Mouse (Mus musculus) testis, adult 2 months (tissue): Measurements from ENCODE around the gene Adamts20. TPM values are rescaled to one million over a fixed set of nuclear protein-coding genes. Genes with fewer than 3 reads are reported as not detected.
A peak's percentile ranks its signal among the peaks of the same experiment; 100 is the strongest.

ENCODE experiments used
- H3K27ac ChIP-seq: fragments of 200-500 bp; 2 replicates; pipeline ENCODE4 v1.5.1; 2012; ENCODE audit warnings: low read depth, low read length; ENCODE audit not compliant: control insufficient read depth, insufficient read depth
- H3K27me3 ChIP-seq: fragments of 200-500 bp; 2 replicates; pipeline ENCODE4 v1.6.1; 2012; ENCODE audit warnings: mild to moderate bottlenecking, low read length, moderate library complexity; ENCODE audit not compliant: control insufficient read depth, insufficient read depth
- H3K36me3 ChIP-seq: fragments of 200-500 bp; 2 replicates; pipeline ENCODE4 v1.6.1; 2012; ENCODE audit warnings: mild to moderate bottlenecking, low read length; ENCODE audit not compliant: control insufficient read depth, insufficient read depth
- H3K4me1 ChIP-seq: fragments of 200-500 bp; 2 replicates; pipeline ENCODE4 v1.6.1; 2012; ENCODE audit warnings: low read length; ENCODE audit not compliant: control insufficient read depth, insufficient read depth
- H3K4me3 ChIP-seq: fragments of 200-500 bp; 2 replicates; pipeline ENCODE4 v1.5.1; 2012; ENCODE audit warnings: low read depth, mild to moderate bottlenecking, low read length, moderate library complexity, mixed read lengths; ENCODE audit not compliant: control insufficient read depth
- CTCF ChIP-seq: fragments of 200-500 bp; IDR thresholded peaks from 2 replicates; pipeline ENCODE4 v1.5.1; 2012; ENCODE audit warnings: low read depth, mild to moderate bottlenecking, inconsistent platforms, low read length, moderate library complexity; ENCODE audit not compliant: control insufficient read depth, insufficient read depth, insufficient replicate concordance
- POLR2A ChIP-seq: fragments of 200-500 bp; IDR thresholded peaks from 2 replicates; pipeline ENCODE4 v1.6.1; 2012; ENCODE audit warnings: low read depth, mild to moderate bottlenecking, inconsistent platforms, low read length, moderate library complexity; ENCODE audit not compliant: control insufficient read depth
- polyA plus RNA-seq: library from polyadenylated mRNA; depleted of rRNA; stranded (reverse); fragments of >200 nt; gene quantifications from 2 replicates; pipeline ENCODE4 v1.2.3, GENCODE M21; 2012; rRNA removed

Gene Adamts20
- polyA plus RNA-seq, 1 experiment: 1.5 TPM

GRCm38 (mm10) chr15:94238058-94238876, 227.0 kb downstream of the Adamts20 start:
- Histone ChIP-seq H3K36me3 (no peaks in the 10 kb centered on the region), H3K27ac (no peak overlapping the region), H3K4me1 (no peaks in the 10 kb centered on the region), H3K4me3 (no peak overlapping the region), H3K27me3 (no peaks in the 10 kb centered on the region)
- TF ChIP-seq CTCF: no peak
- TF ChIP-seq POLR2A: no peak

DNA sequence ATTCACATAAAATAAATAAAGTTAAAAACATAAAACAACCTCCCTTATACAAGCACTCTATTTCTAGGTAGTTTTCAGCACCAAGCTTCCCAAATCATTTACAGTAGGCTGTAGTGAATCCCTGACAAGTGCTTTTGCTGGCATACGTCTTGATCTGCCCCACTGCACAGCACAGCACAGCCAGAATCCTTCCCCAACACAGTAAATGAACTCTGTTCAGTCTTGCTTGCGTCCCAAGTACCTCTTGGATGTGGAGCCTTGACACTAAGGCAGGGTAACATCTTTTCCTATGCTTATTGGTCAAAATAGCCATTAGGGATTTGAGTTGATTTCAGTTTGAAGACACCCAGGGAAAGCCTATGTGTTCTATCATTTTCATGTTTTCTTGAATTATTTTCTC, 228.5 kb downstream of the Adamts20 start:
- H3K27ac ChIP-seq: no peak overlapping the region
- H3K36me3 ChIP-seq: no peaks in the 10 kb centered on the region
- no peaks in the 10 kb centered on the region for H3K4me1 ChIP-seq
- H3K27me3 ChIP-seq: no peaks in the 10 kb centered on the region
- TF ChIP-seq POLR2A: no peak
- no peak overlapping the region for H3K4me3 ChIP-seq

- TF ChIP-seq CTCF (no peak), POLR2A (no peak)
- H3K4me1 ChIP-seq: no peaks in the 10 kb centered on the region
- H3K27ac ChIP-seq: no peak overlapping the region
- H3K27me3 ChIP-seq: no peaks in the 10 kb centered on the region
- no peaks in the 10 kb centered on the region for H3K36me3 ChIP-seq
- H3K4me3 ChIP-seq: no peak overlapping the region
Observed at GRCm38 (mm10) chr15:94236121-94236520, 229.1 kb downstream of the Adamts20 start.

- Histone ChIP-seq H3K4me3 (no peak overlapping the region), H3K36me3 (no peaks in the 10 kb centered on the region), H3K27ac (no peak overlapping the region), H3K27me3 (no peaks in the 10 kb centered on the region), H3K4me1 (no peaks in the 10 kb centered on the region)
- TF ChIP-seq POLR2A: no peak
- TF ChIP-seq CTCF: no peak
Observed at GRCm38 (mm10) chr15:94235190-94235589, 230.0 kb downstream of the Adamts20 start.

DNA sequence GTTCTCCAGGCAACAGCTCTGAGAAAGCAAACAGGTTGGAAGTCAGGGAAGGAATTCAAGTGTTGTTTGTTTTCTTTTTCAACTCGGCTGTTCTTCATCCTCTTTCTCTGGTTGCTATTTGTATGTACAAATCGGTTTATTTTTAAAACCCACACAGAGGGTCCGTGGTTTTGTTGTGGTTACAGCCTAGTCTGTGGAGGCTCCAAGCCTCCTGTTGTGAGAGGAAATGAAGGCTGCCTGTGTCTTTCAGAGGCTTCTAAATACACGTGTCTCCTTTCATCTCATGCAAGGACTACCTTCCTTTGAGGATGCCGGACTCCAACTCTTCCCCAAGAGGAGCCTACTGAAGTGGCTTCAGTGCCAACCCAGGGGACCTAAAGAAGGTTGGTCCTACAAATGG, 234.0 kb downstream of the Adamts20 start:
- Histone ChIP-seq H3K27ac (no peak overlapping the region), H3K27me3 (no peaks in the 10 kb centered on the region), H3K36me3 (no peaks in the 10 kb centered on the region), H3K4me3 (no peak overlapping the region), H3K4me1 (no peaks in the 10 kb centered on the region)
- TF ChIP-seq CTCF (no peak), POLR2A (no peak)

DNA sequence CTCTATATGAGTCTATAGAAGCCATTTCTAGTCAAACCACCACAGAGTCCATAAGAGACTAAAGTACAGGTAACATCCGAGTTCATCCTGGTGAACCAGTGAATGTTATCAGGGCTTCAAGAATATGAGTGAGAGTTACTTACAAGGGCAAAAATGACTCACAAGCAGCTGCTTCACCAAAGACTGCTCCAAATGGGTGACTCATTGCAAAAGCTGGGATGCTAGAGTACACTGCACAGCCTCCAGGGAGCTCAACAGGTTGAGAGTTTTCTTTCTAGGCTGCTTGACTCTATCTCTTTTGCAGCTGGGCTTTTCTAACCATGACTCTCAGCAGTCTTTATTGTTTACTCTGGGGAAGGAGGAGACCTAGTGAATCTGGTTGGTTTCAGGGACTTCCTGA, 237.8 kb downstream of the Adamts20 start:
- Histone ChIP-seq H3K27ac (no peak overlapping the region), H3K27me3 (no peaks in the 10 kb centered on the region), H3K4me3 (no peak overlapping the region), H3K36me3 (no peaks in the 10 kb centered on the region), H3K4me1 (peaks cover 3% of the 10 kb centered on the region)
- TF ChIP-seq CTCF (no peak), POLR2A (no peak)

- Histone ChIP-seq H3K27ac (0 out of 2 replicates have a peak overlapping the region, but pooled peaks have one; percentile 6), H3K36me3 (no peaks in the 10 kb centered on the region), H3K4me1 (peaks cover 3% of the 10 kb centered on the region), H3K4me3 (no peak overlapping the region), H3K27me3 (no peaks in the 10 kb centered on the region)
- no peak for TF ChIP-seq CTCF
- no peak for TF ChIP-seq POLR2A
Observed at GRCm38 (mm10) chr15:94223101-94223500, 242.1 kb downstream of the Adamts20 start.

GRCm38 (mm10) chr15:94220686-94221085, 244.5 kb downstream of the Adamts20 start:
- H3K4me1 ChIP-seq: peaks cover 3% of the 10 kb centered on the region
- H3K4me3 ChIP-seq: no peak overlapping the region
- H3K36me3 ChIP-seq: no peaks in the 10 kb centered on the region
- no peaks in the 10 kb centered on the region for H3K27me3 ChIP-seq
- TF ChIP-seq CTCF (no peak), POLR2A (no peak)
- no peak overlapping the region for H3K27ac ChIP-seq

Other genes starting within 250 kb of the Adamts20 start
- gene Pus7l, start 78.1 kb upstream of the Adamts20 start, polyA plus RNA-seq: 4.5 and 5.3 TPM in 2 replicates
- 4.7 and 5.1 TPM in 2 replicates for gene Irak4, start 78.2 kb upstream of the Adamts20 start, polyA plus RNA-seq
- gene Twf1, start 124.5 kb upstream of the Adamts20 start, polyA plus RNA-seq: 10.1 and 11.5 TPM in 2 replicates
- gene Tmem117, start 163.8 kb upstream of the Adamts20 start, polyA plus RNA-seq: 0.47 and 0.65 TPM in 2 replicates